Mouse (Mus musculus) natural killer cell, adult 2 months (primary cell): ENCODE measurements around the gene Smim17.
"Not testable (repeated sequence)": the region's sequence is repeated elsewhere in the genome, so short reads cannot be mapped to it uniquely, and the experiment has no call there.

ENCODE experiments used
- DNase-seq, 2 experiments: peaks; one replicate each; pipeline ENCODE4 v3.0.0; 2022; ENCODE audit warnings: low spot score in 2 of 2

The Smim17 gene

DNA sequence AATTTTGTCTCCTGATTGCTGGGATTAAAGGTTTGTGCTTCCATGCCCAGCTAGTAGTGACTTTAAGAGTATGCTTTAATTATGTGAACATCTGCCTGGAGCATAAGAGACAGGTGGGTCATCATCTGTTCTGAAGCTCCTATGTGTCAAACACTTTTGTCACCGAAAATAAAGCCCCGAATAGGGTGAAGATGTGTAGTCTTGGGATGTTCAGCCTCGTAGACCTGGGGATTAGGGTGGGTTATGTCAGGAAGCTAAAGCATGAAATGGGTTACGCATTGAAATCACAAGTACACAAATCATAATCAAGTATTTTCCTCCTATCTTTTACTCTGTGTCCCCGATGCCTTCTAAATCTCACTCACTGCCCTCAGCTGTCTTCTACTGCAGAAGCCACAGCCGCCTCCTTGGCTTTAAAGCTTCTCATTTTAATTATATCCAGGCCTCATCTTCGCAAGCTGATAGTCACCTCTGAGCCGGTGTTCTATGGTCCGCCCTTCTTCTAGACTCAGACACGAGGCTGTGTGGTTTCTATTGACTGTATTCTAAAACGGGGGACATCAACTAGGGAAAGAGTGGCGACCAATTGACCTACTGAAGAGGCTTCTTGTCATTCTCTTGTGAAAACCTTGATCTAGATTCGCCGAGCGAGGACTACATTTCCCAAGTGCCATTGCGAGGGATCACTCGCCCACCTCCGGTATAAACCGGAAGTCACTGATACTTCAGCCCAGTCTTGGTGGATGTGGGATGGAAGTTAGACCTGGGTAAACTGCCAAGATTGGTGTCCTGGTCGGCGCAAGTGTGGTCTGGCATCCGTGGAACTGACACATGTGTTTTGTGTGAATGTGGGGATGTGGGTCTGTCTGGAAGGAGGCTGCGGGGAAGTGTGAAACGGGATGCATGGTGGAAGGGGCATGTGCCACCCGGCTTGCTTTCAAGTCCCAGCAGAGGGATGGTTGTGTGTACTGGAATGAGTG is at the start of gene Smim17:
TSS of gene Smim17 (plus strand) at position 720 of the 980 bp plus-strand sequence.
- DNase-seq, result peak; percentile 29

DNA sequence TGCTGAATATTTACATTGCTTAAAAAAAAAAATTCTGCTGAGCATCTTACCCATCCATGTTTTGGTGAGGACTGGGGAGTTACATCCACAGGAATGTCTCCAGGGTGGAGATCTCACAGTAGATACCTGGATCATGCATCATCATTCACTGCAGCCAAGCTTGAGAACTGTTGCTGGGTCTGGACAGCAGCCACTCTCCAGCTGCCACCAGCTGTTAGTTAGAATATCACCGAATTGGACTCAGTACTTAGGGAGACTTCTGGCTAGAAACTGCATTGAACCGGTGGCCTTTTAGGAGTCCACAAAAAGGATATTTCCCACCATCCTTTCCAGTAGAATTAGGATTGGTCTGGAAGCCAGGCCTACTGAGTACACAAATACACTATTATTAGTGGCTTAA is 40.4 kb upstream of the Smim17 start:
- DNase-seq, result no peak

DNA sequence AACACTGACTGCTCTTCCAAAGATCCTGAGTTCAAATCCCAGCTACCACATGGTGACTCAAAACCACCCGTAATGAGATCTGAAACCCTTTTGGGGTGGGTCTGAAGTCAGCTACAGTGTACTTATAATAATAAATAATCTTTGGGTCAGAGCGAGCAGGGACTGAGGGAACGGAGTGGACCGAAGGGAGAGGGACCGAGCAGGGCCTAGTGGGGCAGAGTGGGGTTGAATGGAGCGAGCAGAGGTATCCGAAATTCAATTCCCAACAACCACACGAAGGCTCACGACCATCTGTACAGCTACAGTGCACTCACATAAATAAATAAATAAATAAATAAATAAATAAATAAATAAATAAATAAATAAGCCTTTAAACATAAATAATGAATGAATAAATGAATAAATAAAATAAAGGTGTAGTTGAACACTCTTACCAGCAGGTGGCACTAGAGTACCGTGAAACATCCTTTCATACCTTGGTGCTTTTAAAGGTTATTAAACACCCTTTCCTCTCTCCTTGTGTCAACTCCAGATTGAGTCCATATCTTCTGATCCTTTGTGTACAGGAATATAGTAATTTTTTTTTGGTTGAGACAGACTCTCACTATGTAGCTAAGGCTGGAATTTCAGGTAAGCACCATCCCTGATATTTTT is 39.5 kb upstream of the Smim17 start:
- peak; percentile 25 to 34 for DNase-seq

DNA sequence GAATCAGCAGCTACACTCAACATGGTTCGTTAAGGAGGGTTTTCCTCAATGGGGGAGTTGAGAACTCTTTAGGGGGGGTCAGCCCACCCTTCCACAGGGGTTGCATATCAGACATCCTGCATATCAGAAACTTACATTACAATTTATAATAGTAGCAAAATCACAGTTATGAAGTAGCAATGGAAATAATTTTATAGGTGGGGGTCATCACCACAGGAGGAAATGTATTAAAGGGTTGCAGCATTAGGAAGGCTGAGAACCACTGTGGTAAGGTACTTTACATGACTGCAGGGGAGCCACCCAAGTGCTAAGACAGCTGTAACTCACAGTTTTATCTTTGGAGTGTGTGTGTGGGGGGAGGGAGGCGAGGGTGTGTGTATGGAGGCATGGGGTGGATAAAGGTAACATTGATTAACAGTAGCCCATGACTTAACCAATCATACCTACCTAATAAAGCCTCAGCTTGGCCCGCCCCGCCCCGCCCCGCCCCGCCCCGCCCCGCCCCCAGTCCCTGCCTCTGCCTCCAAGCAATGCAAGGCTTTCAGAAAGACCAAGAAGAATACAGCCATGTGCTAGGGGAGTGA is 37.9 kb upstream of the Smim17 start:
- DNase-seq, result no peak

DNA sequence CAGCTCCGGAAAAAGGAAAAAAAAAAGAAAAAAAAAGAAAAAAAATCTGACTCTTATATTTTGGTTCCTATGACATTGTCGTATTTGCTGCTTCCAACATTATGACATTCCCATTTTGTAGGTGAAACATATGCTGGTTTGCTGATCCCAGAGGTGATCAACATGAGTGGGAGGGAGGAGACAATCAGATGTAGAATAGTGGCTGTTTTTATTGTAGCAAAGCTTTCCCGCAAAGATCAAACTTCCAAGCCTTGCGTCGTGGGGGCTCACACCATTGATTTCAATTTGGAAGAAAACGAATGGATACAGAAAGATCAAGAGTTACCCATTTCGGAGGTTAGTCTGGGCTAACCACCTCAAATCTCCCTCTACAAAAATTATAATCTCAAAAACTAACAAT is 36.8 kb upstream of the Smim17 start:
- DNase-seq, result no peak

DNA sequence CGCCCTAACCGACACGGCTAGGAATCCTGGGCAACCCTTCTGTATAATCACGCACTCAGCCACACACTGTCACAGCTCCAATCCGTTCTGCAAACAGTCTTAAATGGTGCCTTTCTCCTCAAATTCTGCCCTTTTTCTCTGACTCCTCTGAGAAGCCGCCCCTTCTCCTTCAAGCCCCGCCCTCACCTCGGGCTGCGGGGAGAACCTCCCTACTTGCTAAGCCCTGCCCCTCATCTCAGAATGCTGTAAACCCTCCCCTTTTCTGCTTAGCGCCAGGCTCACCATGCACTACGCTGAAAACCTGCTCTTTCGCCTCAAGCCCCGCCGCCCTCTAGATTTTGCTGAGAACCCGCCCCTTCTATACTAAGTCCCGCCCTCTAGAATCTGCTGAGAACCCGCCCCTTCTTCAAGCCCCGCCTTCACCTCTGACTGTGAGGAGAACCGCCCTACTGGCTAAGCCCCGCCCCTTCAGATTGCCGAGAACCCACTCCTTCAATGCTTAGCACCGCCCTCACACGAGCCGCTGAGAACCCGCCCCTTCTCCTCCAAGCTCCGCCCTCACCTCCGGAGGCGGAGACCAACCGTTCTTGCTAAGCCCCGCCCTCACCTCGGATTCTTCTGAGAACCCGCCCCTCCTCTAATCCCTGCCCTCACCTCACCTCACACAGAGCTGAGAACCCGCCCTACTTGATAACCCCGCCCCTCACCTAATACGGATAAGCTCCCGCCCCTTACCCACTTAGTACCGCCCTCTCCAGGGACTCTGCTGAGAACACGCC is 36.1 kb upstream of the Smim17 start:
- peak; percentile 99 to 100 for DNase-seq

DNA sequence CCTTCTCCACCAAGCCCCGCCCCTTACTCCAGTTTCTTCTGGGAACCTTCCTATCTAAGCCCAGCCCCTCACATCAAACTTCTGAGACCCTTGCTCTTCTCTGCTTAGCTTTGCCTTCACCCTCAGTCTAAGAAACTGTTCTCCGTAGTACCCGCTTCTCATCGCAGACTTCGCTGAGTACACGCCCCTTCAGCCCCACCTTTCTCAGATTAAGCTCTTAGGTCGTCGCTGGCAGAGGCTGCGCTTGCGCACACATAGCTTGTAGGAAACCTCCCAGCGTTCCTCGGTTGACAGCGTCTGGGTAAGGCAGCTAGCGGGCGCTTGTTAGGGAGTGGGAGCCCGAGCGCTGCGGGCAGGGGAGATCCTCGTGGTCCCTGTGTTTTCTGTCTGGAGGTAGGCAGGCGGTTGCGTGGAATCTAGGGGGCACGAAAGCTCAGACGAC is 35.4 kb upstream of the Smim17 start, which contains the start of gene Zfp78:
TSS of gene Zfp78 (plus strand) at position 234 of the 442 bp plus-strand sequence.
- DNase-seq, result no peak

DNA sequence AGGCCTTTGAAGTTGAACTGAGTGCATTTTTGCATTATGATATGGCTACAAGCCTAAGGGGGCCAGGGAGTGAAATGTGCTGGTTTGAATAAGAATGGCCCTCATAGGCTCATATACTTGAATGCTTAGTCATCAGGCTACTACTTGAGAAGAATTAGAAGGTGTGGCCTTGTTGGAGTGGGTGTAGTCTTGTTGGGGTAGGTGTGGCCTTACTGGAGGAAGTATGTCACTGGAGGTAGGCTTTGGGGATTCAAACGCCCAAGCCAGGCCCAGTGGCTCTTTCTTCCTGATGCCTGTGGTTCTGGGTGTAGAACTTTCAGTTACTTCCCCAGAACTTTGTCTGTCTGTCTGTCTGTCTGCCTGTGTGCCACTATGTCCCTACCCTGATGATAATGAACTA is 33.8 kb upstream of the Smim17 start:
- no peak for DNase-seq

DNA sequence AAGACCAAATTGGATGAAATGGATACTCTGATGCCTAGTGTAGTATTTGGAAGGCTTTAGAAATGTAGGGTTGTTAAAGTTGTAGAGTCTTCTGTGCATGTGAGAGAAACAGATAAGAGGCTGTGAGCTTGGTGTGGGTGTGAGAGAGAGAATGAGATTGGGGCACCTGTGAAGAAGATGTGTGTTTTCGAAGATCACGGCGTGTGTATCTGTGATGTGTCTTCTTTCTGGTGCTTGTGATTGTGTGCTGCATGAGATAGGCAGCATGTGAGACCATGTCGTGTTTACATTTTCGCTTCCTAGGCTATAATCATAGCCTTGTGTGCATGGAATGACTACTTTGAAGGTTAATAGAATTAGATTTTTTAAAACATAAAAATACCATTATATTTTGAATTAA is 31.3 kb upstream of the Smim17 start:
- DNase-seq, result no peak

DNA sequence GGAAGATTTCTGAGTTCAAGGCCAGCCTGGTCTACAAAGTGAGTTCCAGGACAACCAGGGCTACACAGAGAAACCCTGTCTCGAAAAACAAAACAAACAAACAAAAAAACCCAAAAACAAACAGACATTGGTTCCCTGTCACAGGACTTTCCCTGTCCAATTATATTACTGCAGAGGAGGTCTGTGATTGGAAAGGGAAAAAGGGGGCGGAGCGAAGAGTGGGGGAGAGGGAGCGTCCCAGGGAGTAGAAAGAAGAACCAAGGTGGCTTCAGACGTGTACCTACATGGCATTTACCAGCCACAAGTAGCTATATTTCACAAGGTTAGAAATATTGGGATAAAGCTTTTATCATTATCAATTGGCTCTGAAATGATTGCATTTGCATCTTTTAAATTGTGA is 30.4 kb upstream of the Smim17 start:
- not testable (repeated sequence) for DNase-seq

DNA sequence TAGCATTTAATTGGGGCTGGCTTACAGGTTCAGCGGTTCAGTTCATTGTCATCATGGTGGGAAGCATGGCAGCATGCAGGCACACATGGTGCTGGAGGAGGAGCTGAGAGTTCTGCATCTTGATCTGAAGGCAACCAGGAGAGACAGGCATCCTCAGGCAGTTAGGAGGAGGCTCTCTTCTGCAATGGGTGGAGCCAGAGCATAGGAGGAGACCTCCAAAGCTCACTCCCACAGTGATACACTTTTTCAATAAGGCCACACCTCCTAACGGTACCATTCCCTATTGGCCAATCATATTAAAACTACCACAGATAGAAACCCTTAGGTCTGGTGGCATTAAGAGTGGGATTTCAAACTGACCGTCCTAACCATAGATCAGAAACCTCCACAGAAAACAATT is 29.1 kb upstream of the Smim17 start:
- no peak for DNase-seq

DNA sequence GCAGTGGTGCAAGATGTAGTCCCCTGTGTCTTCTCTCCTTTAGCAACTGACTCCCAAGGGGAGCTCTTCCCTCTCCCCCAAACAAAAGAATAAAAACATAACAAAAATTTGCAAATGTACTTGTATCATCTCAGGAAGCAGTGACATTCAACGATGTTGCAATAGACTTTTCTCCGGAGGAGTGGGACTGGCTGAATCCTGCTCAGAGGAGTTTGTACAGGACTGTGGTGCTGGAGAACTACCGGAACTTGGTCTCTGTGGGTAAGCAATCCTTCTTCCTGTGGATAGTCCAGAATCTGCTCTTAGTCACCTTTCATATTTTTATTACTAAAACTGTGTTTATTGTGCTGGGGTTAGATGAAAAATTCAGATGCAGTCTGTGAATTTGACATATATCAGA is 25.5 kb upstream of the Smim17 start:
- no peak for DNase-seq

DNA sequence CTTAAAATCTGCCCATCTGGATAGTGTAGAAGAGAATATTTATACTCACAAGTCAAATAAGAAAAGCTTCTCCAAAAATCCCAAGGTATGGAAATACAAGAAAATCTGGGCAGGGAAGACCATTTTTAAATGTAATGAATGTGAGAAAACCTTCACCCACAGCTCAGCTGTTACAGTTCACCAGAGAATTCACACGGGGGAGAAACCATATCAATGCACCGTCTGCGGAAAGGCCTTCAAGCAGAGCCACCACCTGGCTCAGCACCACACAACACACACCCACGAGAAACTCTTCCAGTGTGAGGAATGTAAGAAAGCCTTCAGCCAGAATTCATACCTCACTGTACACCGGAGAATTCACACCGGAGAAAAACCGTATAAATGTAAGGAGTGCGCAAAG is 20.1 kb upstream of the Smim17 start:
- DNase-seq, result no peak

DNA sequence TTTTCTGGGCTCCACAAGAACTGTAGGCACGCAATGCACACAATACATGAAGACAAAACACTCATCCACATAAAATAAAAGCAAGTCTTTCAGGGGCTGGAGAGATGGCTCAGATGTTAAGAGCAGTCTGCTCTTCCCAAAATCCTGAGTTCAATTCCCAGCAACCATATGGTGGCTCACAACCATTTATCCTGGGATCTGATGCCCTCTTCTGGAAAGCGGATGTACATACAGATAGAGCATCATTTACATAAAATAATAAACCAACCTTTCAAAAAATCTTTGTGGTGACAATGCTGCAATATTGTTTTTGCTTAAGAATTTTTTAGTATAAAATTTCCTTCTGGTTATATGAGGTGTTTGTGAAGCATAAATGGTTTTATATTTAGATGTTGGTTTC is 17.1 kb upstream of the Smim17 start:
- DNase-seq, result no peak

DNA sequence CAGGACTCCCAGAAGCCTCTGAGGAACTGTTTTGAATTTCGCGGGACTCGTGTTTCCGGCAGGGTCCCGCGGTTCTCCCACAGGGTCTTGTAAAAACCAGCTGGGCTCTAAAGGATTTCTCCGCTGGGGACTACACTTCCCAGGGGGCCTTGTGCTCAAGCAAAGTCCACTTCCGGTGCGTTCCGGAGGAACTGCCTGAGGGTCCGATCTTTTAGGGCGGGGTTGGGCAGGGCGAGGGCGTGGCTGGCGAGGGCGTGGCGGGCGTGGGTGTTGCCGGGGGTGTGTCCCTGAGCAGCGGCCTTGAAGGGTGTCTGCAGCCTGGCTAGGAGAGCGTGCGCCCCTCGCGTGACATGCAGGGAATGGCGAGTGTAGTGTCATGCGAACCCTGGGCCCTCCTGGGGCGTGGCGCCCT is 15.5 kb upstream of the Smim17 start, which contains the start of gene Zfp28:
TSS of gene Zfp28 (plus strand) at position 252 of the 412 bp plus-strand sequence.
- peak; percentile 85 to 91 for DNase-seq

DNA sequence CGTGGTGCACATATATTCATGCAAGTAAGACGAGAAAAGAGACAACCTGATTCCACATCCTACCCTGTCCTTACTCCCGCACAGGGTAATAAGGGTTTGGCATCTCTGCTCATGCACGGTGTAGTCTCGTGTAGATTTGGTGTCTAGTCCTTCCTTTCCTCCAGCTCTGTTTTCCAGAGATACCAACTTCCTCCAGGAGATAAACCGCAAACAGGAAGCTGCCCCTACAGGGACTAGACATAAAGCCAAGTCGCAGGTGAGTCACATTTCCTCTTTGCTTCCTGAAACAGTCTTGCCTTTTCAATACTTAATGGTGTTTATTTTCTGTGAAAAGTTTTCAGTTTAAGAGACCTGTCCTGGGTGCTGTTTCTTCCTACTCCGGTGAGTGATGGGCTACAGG is 14.5 kb upstream of the Smim17 start:
- no peak for DNase-seq

DNA sequence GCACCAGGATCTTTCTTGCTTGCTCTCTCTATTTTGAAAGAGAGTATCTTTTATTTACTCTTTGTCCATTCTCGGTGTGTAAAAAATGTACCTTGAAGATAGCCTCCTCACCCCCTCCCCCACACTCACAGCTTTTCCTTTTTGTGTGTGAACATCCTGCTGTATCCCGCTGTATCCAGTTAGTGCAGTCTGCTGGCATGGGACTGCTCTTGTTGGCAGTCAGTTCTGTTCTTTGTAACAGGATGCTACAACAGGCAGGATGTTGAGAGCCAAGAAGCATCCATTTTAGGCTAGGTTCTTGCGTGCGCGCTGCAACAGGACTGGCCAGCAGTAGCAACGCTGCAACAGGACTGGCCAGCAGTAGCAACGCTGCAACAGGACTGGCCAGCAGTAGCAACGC is 11.5 kb upstream of the Smim17 start:
- DNase-seq, result no peak

DNA sequence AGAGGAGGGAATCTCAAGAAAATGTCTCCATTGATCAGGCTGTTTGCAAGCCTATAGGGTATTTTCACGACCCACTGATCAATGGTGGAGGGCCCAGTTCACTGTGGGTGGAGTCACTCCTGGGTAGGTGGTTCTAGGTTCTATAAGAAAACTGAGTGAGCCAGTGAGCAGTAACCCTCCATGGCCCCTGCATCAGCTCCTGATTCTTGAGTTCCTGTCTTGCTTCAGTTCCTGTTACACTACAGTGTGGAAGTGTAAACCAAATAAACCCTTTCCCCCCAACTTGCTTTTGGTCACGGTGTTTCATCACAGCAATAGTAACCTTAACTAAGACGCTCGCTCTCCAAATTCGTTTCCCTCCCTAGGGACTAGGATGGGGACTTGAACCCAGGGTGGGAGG is 9.5 kb upstream of the Smim17 start:
- no peak for DNase-seq

DNA sequence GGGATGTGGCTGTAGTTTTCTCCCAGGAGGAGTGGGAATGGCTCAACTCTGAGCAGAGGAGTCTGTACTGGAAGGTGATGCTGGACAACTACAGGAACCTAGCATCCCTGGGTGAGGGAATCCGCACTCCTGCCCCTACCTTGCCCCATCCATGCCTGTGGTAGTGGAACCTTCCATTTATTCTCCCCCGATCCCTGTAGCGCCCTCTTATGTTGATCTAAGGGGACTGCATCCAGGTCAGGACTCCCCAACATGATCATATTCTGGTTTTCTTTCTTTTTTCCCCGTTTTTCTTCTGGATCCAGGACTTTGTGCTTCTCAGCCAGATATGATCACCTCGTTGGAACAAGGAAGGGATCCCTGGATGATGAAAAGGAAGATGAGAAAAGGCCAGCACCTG is 9.1 kb upstream of the Smim17 start:
- DNase-seq, result no peak

DNA sequence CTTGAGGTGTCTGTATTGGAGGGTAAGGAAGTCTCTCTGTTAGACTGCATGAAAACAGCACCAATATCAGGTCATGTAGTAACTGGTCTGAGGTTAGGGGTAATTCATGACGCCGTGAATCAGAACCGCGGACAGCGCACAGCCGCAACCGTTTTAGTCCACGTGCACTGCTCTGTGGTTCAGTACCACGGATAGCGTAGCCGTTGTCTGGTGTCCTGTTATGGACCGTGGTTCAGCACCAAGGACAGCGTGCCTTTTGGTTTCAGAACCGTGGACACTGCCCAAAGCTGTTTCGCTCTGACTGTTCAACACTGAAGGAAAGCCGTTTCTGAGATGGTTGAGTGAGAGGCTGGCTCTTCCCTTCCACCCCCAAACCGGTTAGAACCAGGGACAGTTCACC is 11.5 kb downstream of the Smim17 start, which contains the start of gene Gm20715:
TSS of gene Gm20715 (plus strand) at position 235 of the 400 bp plus-strand sequence.
- peak; percentile 70 to 74 for DNase-seq

DNA sequence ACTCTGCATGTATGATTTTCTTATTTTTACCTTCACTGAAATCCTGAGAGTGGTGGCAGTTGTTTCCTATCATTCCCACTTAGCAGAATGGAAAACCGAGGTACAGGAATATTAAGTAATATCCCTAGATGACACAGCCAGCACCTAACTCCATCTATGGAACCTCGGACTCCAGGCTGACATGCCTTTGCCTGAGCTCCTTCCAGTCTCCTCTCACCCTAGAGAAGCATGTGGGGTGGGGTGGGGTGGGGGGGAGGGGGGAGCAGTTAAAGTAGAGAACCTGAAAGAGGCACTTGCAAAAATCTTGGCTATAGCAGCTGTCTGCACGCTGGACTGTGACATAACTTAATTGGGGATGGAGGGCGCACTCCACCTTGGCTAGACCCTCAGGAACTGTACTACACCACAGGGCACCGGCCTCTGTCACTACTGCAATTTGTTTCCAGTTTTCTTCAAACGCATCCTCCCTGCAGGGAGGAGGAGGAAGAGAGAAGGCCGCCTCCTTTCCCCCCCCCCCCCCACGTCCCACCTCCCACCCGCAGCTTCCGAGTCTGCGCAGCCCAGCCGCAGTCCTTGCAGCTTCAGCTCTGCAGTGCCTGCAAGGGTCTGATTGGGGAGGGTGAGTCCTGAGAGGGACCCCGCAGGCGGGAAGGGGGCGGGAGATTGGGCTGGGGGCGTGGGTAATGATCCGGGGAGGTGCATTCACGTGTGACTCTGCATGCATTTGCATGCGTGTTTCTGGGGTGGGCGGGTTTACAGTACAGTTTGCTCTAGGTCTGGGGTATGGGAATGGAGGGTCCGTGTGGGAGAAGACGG is 16.3 kb downstream of the Smim17 start:
- DNase-seq, result no peak
